Mouse (Mus musculus) C2C12 (cell line): ENCODE measurements around the gene Rnasel.

Experiments used
- CTCF ChIP-seq: IDR thresholded peaks from one replicate; pipeline ENCODE4 v1.5.1; 2011; ENCODE audit not compliant: control insufficient read depth, insufficient read depth, insufficient read length
- FOSL1 ChIP-seq: IDR thresholded peaks from one replicate; pipeline ENCODE4 v1.8.0; 2011; ENCODE audit warnings: mild to moderate bottlenecking, low read length; ENCODE audit not compliant: poor library complexity, insufficient read depth, severe bottlenecking

DNA sequence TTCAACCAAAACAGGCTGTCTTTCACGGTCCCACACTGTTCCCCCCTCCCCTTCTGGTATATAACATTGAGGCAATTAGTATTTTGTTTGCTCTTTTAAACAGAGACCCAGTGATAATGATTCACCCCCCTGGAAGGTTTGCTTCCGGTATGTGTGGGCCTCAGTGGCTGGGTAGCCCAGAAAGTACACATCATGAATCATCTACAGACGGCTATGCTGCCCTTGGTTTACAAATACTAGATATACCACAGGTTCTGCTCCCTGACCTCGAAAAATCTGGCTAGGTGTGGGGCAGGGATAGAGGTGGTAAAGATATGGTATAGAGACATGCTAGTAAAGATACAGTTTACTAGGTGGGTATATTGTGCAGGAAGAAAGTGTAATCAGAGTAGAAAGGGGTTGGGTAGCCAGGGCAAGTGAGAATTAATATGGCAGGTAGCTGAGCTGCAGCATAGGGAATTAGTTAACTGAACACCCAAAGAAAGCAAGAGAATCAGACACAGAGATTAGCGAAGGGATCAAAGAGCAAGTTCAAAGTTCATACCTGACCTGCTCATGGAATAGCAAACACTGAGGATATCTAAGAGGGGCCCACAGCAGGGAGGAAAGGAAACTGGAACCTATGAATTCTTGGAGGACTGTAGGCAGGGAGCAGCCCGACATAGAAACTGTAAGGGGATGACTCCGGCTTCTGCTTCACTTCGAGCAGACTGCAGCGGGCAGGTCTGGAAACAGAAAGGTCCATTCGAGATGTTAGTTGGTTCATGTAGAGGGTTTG, 21.0 kb downstream of the Rnasel start:
- TF ChIP-seq CTCF (no peak), FOSL1 (no peak)
